In the genomic region with DNA sequence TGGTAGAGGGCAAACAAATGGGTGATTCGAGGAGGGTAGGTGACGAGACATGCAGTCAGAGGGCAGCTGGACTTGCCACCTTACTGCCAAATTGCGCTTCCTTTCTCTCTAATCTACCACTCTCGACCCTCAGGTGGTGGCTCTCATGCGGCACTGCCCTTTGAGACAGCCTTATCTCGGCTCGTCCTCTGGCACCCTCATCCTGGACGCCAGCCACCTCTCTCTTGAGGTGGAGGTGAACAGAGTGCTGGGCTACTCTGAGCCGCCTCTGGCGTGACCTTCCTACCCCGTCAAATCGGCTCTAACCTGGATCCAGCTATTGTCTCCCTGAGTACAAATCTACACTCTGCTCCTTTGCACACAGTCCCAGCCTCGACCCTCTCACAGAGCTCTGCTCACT, we compare ENCODE assay signal across 14 mouse cellular contexts. TPM values are rescaled to one million over a fixed set of nuclear protein-coding genes. Genes with fewer than 3 reads are reported as not detected.
DNase-seq lines count a peak whose midpoint lies in the region; ATAC-seq lines count a peak whose summit lies in the region.
"Had no signal": no experiment of that assay in that cellular context is flagged by ENCODE, and none has a peak within 500 bp of the region (broad histone marks: within the 10 kb centered on the region; RNA-seq: fewer than 3 reads in every experiment).

No protein-coding gene starts in this region.

- H3K36me3 ChIP-seq in heart, embryonic 13.5 days: peaks cover 33% of the 10 kb centered on the region
- H3K36me3 ChIP-seq in liver, embryonic 11.5 days (ENCODE audit: control insufficient read depth, insufficient read depth, low read length): peaks cover 2% of the 10 kb centered on the region; the same call in 1 of the 2 replicates
- H3K36me3 ChIP-seq in kidney, embryonic 14.5 days (ENCODE audit: control insufficient read depth, insufficient read depth, low read length): peaks cover 28% of the 10 kb centered on the region; the same call in 1 of the 2 replicates

- no peak for DNase-seq in heart, postnatal 25 days (ENCODE audit: low spot score)
- DNase-seq in liver, embryonic 11.5 days (ENCODE audit: low spot score): no peak
- DNase-seq in spleen, postnatal 10 days (ENCODE audit: low spot score in 2 of 2): peak; percentile 74 to 80
- DNase-seq in layer of hippocampus, adult 9-11 months: no peak
- DNase-seq: cerebellum, adult 18-20 months; embryo, embryonic 11 days; thymus, postnatal 14 days had no signal

- H3K4me1 ChIP-seq in heart, embryonic 13.5 days: peaks cover 79% of the 10 kb centered on the region
- peaks cover 43% of the 10 kb centered on the region for H3K4me1 ChIP-seq in liver, embryonic 11.5 days (replicated peaks; ENCODE audit: control insufficient read depth, insufficient read depth, low read length)
- H3K4me1 ChIP-seq in kidney, embryonic 14.5 days (ENCODE audit: control insufficient read depth, insufficient read depth, low read length): peaks cover 20% of the 10 kb centered on the region

- H3K4me3 ChIP-seq in heart, embryonic 13.5 days: no peak overlapping the region
- no peak overlapping the region for H3K4me3 ChIP-seq in liver, embryonic 11.5 days (ENCODE audit: low read depth, low read length)
- no peak overlapping the region for H3K4me3 ChIP-seq in kidney, embryonic 14.5 days (ENCODE audit: low read length)
- H3K4me3 ChIP-seq: layer of hippocampus, adult 2 months; lung, embryonic 15.5 days had no signal

- H3K27me3 ChIP-seq in heart, embryonic 13.5 days (replicated peaks): no peaks in the 10 kb centered on the region
- H3K27me3 ChIP-seq in liver, embryonic 11.5 days (replicated peaks; ENCODE audit: control insufficient read depth, insufficient read depth, low read length): no peaks in the 10 kb centered on the region
- no peaks in the 10 kb centered on the region for H3K27me3 ChIP-seq in kidney, embryonic 14.5 days (ENCODE audit: control insufficient read depth, insufficient read depth, low read length)
- H3K27me3 ChIP-seq: lung, embryonic 15.5 days had no signal

- intact Hi-C loops in heart, postnatal 25 days (cut with DNase I): loop anchor here (5.0 kb wide), 1 partner anchor 34 kb away; a partner anchor contains a TSS

- peak overlapping the region; percentile 8; the same call in 1 of the 2 replicates for H3K9ac ChIP-seq in heart, embryonic 13.5 days
- H3K9ac ChIP-seq in liver, embryonic 11.5 days (ENCODE audit: low read depth, low read length): no peak overlapping the region
- H3K9ac ChIP-seq in kidney, embryonic 14.5 days (ENCODE audit: low read depth, low read length): no peak overlapping the region
- H3K9ac ChIP-seq: lung, embryonic 15.5 days had no signal

- ATAC-seq in heart, embryonic 13.5 days (ENCODE audit: extremely low read depth, insufficient number of reproducible peaks, low FRiP score, low TSS enrichment): no peak
- peak; percentile 71 for ATAC-seq in erythroid progenitor cell, adult 5-6 weeks (replicated peaks; ENCODE audit: low FRiP score, poor library complexity, severe bottlenecking)
- no peak for ATAC-seq in liver, embryonic 11.5 days (replicated peaks; ENCODE audit: low FRiP score)
- ATAC-seq in kidney, embryonic 14.5 days (ENCODE audit: low FRiP score, low TSS enrichment): no peak
- ATAC-seq: activated CD4-positive, CD25-positive, alpha-beta regulatory T cell, adult 4 months had no signal

- no peaks in the 10 kb centered on the region for H3K9me3 ChIP-seq in heart, embryonic 13.5 days
- no peaks in the 10 kb centered on the region for H3K9me3 ChIP-seq in liver, embryonic 11.5 days (ENCODE audit: control insufficient read depth, low read length)
- no peaks in the 10 kb centered on the region for H3K9me3 ChIP-seq in kidney, embryonic 14.5 days (ENCODE audit: control insufficient read depth, low read length)
- H3K9me3 ChIP-seq: lung, embryonic 15.5 days had no signal

- peak overlapping the region; percentile 26 for H3K27ac ChIP-seq in heart, embryonic 13.5 days (replicated peaks)
- H3K27ac ChIP-seq in liver, embryonic 11.5 days (ENCODE audit: low read depth, low read length): peak overlapping the region; percentile 77
- no peak overlapping the region for H3K27ac ChIP-seq in kidney, embryonic 14.5 days (ENCODE audit: low read depth, low read length)
- H3K27ac ChIP-seq: layer of hippocampus, adult 2 months; lung, embryonic 15.5 days had no signal

- no peak overlapping the region for H3K4me2 ChIP-seq in heart, embryonic 13.5 days
- no peak overlapping the region for H3K4me2 ChIP-seq in liver, embryonic 11.5 days
- H3K4me2 ChIP-seq in kidney, embryonic 14.5 days (replicated peaks; ENCODE audit: low read depth, low read length): no peak overlapping the region
- H3K4me2 ChIP-seq: lung, embryonic 15.5 days; midbrain, embryonic 11.5 days had no signal

- 49% methylated on average over 13 of the region's 13 CpGs for whole genome bisulfite sequencing in heart, embryonic 13.5 days
- WGBS in liver, embryonic 11.5 days: 73% methylated on average over 13 of the region's 13 CpGs
- 79% methylated on average over 13 of the region's 13 CpGs for WGBS in kidney, embryonic 14.5 days

RNA-seq across cellular contexts. Expression of a gene that starts 35.1 kb away (rescaled TPM):
- polyA plus RNA-seq in heart, embryonic 13.5 days (2015; fragmentation: Nextera tagmentation; extraction: Ambion mirVana): 12.5 and 15.7 TPM in 2 replicates
- total RNA-seq in heart, postnatal 25 days (2021): 10 to 100 TPM; 25.8 to 26.8 TPM
- total RNA-seq in erythroid progenitor cell, adult 5-6 weeks (2015; ENCODE audit: low replicate concordance): 241 and 246 TPM in 2 replicates
- 163 and 208 TPM in 2 replicates for total RNA-seq in erythroid progenitor cell, adult 5-6 weeks (2017; ENCODE audit: low replicate concordance)
- polyA plus RNA-seq in liver, embryonic 11.5 days (2014; fragmentation: Nextera tagmentation; extraction: Ambion mirVana): 20.1 and 20.4 TPM in 2 replicates
- polyA plus RNA-seq in kidney, embryonic 14.5 days (2014; fragmentation: Nextera tagmentation; extraction: Ambion mirVana): 17.0 and 22.1 TPM in 2 replicates

Comparison
In these comparisons a context has a peak if more than half of its experiments do, and no peak if none do; other contexts are left out.
1. DNase-seq: peak in spleen, postnatal 10 days (2 of 2); none in heart, postnatal 25 days (single experiment), liver, embryonic 11.5 days (single experiment) and layer of hippocampus, adult 9-11 months (single experiment).